Mouse (Mus musculus): ENCODE measurements at regions not wholly inside any gene's neighbourhood (a gene's known extent, or its start where the extent isn't known, plus 50 kb on each side); places are given as distances from the start of the nearest gene placed in this dataset.

- TF ChIP-seq CTCF (IDR thresholded peaks at IDR 0.05; ENCODE audit: control insufficient read depth, insufficient read depth, insufficient read length) (no peak), FOSL1 (IDR thresholded peaks at IDR 0.05; ENCODE audit: insufficient read depth, low read length, poor library complexity, severe bottlenecking) (no peak), USF1 (IDR thresholded peaks at IDR 0.05; ENCODE audit: low read depth) (peak; percentile 65), MYOD1 (IDR thresholded peaks at IDR 0.05; ENCODE audit: control insufficient read depth, insufficient read length, low read depth) (no peak), CEBPB (IDR thresholded peaks at IDR 0.05; ENCODE audit: low read depth) (no peak), MYOG (IDR thresholded peaks at IDR 0.05; ENCODE audit: control insufficient read depth, extremely low read depth, insufficient read length) (no peak), MAX (IDR thresholded peaks at IDR 0.05) (no peak)
Observed at GRCm38 (mm10) chr13:42619555-42620280, 60.7 kb upstream of the Phactr1 start.

Measured in C2C12 (cell line).